Mouse (Mus musculus) CD4-positive, CD25-positive, alpha-beta regulatory T cell, adult 4 months (primary cell): ENCODE results near the gene Fam189a1. TPM values are rescaled to one million over a fixed set of nuclear protein-coding genes. Genes with fewer than 3 reads are reported as not detected.
A peak's percentile ranks its signal among the peaks of the same experiment; 100 is the strongest.

Experiments
- ATAC-seq: one replicate; pipeline ENCODE4 v1.8.0; 2017
- polyA plus RNA-seq, 2 experiments: library from polyadenylated mRNA; unstranded; fragments of 100-300 nt; shearing (Covaris generic); gene quantifications; one replicate each; pipeline ENCODE4 v1.2.1; 2017

Fam189a1 gene
- polyA plus RNA-seq, 2 experiments from 2014 or later, result 1.1 TPM; not detected in 1

DNA sequence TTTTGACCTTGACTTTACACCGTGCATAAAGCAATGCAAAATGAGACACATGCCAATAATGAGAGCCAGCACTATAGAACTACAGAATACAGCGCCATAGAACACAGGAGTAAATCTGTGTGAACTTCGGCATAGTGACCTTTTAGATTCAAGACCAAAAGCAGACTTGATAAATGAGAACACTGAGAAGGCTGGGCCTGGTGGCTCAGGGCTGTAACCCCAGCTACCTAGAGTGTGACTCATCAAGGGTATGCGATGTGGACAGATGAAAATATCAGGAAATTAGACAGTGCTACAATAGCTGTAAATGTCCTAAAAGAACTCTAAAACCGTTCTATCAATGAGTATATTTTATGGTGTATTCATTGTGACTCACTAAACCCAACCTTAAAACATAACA, 276.0 kb downstream of the Fam189a1 start:
- ATAC-seq, result no peak

DNA sequence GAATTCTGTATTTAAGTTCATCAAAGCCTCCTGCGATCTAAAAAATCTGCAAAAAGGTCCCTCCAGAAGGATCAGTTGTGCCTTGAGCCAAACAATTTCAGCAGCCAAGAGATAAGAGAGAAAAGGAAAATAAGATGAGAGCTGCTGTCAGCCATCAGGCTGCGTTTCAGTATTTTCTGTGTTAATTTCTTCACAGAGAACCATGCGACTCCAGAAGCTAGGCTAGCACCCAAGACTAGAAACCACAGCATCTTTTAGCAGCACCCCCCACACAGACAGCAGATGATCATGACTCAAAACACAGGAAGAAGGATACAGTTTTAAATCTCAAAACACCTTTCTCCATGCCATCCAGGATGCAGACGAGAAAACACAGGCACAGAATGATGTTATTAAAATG, 281.4 kb downstream of the Fam189a1 start:
- ATAC-seq, result no peak

DNA sequence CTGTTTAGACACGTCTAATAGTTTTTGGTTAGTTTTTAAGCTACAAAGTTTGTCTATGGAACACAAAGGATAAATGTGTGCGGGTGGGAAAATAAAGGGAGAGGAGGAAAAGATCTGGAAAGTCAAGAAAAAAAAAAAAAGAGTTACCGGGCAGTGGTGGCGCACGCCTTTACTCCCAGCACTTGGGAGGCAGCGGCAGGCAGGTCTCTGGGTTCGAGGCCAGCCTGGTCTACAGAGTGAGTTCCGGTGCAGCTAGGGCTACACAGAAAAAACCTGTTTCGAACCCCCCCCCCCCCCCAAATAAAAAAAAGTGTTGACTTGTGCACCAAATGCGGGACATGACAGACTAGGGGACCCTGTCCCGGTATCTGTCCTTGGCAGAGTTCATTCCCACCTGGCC, 283.1 kb downstream of the Fam189a1 start:
- no peak for ATAC-seq

DNA sequence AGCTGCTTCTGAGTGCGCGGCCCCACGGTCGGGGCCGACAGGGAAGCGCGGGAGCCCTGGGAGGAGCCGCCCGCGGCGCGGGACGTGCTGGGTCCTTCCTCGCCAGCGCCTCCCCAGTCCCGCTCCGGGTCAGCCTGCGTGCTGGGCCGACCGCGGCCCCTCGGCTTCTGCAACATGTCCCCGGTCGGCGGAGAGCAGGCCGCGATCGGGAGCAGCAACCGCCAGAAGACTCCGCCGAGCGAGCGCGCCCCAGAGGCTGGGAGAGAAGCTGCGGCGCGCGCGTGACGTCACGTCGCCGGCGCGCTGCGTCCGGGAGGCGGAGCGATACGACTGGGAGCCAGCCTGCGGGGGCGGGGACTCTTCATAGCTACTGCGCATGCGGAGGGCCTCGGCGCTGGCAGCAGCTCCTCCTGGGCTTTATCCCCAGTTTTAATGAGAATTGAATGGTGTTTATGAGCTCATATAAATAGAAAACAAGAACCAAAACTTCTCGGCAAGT, 283.6 kb downstream of the Fam189a1 start, which contains the start of gene Nsmce3:
Gene Nsmce3 (minus strand): TSS at position 255 of the 499 bp plus-strand sequence.
- peak; percentile 94 for ATAC-seq

- peak; percentile 44 for ATAC-seq
These were observed 284.2 kb downstream of the Fam189a1 start for GRCm38 (mm10) chr7:64871987-64872742.

DNA sequence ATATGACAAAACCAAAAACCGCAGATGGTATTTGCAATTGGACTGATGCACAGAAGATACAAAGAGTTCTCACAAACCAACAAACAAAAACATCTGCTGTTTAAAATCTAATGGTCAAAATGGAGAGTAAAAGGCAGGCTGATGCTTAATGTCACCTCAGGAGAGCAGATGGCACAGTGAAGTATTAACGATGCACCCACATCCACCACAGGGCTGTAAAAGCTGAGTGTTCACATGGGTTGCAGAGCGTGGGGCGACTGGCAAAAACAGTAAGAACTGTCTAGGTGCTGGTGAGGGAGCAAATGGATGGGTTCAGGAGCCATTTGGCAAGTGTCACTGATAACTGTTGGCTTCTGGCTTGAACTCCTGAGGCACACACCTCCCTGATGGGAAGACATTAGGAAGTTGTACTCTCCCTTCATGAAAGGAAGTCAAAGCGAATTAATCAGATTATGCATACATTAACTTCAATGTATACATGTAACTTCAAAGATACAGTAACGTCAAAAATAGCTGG, 286.8 kb downstream of the Fam189a1 start:
- ATAC-seq, result no peak

- ATAC-seq, result no peak
These were observed 292.8 kb downstream of the Fam189a1 start for GRCm38 (mm10) chr7:64863538-64863937.

GRCm38 (mm10) chr7:64862978-64863377, 293.4 kb downstream of the Fam189a1 start:
- no peak for ATAC-seq

DNA sequence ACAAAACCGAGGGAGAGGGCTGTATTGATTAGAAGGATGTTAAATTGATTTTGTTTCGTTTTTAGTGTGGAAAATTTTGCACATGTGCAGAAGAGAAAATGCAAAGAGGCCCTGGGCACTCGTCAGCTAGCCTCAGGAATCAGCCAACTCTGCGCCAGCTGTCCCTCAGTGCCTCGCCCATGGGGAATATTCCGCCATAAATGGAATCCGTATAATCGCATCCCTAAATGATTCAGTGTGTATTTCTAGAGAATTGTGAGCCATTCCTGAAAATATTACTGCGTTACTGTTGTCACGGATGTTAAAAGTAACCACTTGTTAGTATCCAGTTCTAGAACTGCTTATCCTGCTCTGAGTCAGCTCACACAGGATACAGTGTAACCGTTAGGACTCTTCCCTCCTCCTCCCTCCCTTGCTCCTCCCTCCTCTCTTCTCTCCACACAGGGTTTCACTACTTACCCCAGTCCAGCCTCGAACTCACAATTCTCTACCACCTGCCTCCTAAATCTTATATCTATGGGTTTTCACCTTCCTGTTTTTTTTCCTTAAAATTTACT, 299.8 kb downstream of the Fam189a1 start:
- no peak for ATAC-seq

- ATAC-seq, result no peak
These were observed 300.4 kb downstream of the Fam189a1 start for GRCm38 (mm10) chr7:64855976-64856375.

- ATAC-seq, result no peak
These were observed 300.9 kb downstream of the Fam189a1 start for GRCm38 (mm10) chr7:64855389-64855927.

GRCm38 (mm10) chr7:64850791-64851190, 305.6 kb downstream of the Fam189a1 start:
- no peak for ATAC-seq

- no peak for ATAC-seq
These were observed 308.9 kb downstream of the Fam189a1 start for GRCm38 (mm10) chr7:64847366-64847899.

GRCm38 (mm10) chr7:64846061-64846460, 310.3 kb downstream of the Fam189a1 start:
- no peak for ATAC-seq

- ATAC-seq, result no peak
These were observed 315.3 kb downstream of the Fam189a1 start for GRCm38 (mm10) chr7:64840946-64841659.

DNA sequence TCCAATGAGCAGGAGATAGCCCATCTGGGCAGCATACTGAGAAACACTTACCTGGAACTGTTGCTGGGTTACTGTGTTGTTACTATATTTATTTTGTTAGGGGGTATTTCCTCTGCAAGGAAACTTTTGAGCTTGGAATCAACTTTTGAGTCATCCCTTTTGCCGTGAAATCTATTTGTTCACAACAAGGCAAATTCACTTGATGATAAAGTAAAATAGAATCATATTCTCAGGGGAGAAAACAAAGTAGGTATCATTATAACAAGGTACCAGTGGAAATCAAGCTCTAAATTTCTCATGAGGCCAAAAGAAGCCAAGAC, 315.8 kb downstream of the Fam189a1 start:
- ATAC-seq, result no peak

DNA sequence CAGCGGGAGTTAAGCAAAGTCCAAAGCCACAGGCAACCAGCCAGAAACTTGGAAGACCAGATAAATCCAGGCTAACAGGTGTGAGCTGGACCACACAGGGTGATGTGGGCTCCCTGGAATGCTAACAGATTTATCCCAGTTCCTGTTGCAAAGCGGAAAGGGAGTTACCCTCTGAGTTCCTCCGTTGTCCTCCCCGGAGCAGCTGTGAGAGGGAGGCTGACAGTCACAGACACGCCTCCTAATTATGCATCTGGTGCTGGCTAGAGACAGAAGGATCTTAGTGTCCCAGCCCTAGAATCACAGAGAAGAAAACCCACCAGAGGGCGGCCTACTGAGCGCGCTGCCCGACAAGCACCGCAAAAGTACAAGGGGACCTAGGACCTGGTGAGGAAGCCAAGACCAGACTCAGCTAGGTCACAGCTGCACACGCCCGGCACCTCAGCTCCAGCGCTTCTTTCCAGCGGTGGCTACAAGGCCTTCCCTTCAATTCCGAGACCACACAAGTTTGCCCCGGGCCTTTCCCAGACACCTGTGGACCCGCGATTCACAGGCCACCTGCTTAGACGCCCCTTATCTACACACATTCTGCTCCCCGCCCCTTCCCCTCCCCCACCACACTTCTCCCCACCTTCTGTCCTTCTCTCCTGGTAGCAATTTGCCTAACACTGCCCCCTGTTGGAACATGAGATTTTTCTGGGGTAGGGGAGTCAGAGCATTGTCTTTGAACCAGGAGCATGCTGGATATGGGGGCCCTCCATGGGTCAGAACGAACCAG, 316.4 kb downstream of the Fam189a1 start:
- no peak for ATAC-seq

DNA sequence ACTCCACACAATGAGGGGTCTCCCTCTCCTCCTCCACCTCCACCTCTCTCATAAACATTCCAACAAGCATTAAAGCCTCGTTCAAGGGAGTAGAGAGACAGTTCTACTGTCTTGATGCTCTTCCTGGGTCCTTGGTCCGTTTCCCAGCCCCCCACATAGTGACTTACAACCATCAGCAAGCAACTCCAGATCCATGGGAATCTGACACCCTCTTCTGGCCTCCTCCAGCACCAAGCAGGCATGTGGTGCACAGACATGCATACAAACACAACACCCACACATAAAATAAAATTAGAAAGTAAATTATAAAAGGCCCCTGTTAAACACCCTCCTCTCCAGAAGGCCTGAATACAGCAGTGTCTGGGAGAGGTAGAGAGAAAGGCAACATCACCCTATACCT, 317.1 kb downstream of the Fam189a1 start:
- ATAC-seq, result no peak

GRCm38 (mm10) chr7:64830214-64830995, 326.0 kb downstream of the Fam189a1 start:
- ATAC-seq, result no peak

GRCm38 (mm10) chr7:64821081-64821480, 335.3 kb downstream of the Fam189a1 start:
- ATAC-seq, result no peak

- no peak for ATAC-seq
These were observed 336.7 kb downstream of the Fam189a1 start for GRCm38 (mm10) chr7:64819683-64820082.
